Mouse (Mus musculus) pancreas, adult 10 weeks (tissue): ENCODE results near the gene Gm3880. TPM values are rescaled to one million over a fixed set of nuclear protein-coding genes. Genes with fewer than 3 reads are reported as not detected.

Source experiments
- polyA plus RNA-seq: library from polyadenylated mRNA; stranded (reverse); fragments of 350-450 nt; fragmentation: Illumina TruSeq; extraction: RNeasy Lipid Tissue Mini Kit (QIAGEN cat#74804); gene quantifications from one replicate; pipeline ENCODE4 v1.2.3, GENCODE M21; 2015; ENCODE audit warnings: low read depth, low replicate concordance; ENCODE audit not compliant: insufficient read depth

Gm3880 gene
- not detected for polyA plus RNA-seq

GRCm38 (mm10) chrX:102686872-102687271, at the start of gene Gm3880:
Gene Gm3880, minus strand, starts transcription at chrX:102686972.

GRCm38 (mm10) chrX:102707535-102707934, 20.8 kb upstream of the Gm3880 start, which contains the start of the genes Gm9112 and Dmrtc1b:
Gene Gm9112, minus strand, starts transcription at chrX:102707635.
Gene Dmrtc1b, plus strand, starts transcription at chrX:102707865.

GRCm38 (mm10) chrX:102643823-102644572, 42.8 kb downstream of the Gm3880 start, which contains the start of gene Phka1:
Gene Phka1, minus strand, starts transcription at chrX:102644246.

Other genes starting within 250 kb of the Gm3880 start
- 1.6 TPM for gene Hdac8, start 181.6 kb downstream of the Gm3880 start, polyA plus RNA-seq
- 3.0 TPM for gene Phka1, start 42.7 kb downstream of the Gm3880 start, polyA plus RNA-seq
- gene Gm9112, start 20.7 kb upstream of the Gm3880 start, polyA plus RNA-seq = not detected
- gene Dmrtc1b, start 20.9 kb upstream of the Gm3880 start, polyA plus RNA-seq = not detected
- gene Dmrtc1c1, start 116.0 kb upstream of the Gm3880 start, polyA plus RNA-seq = not detected
- gene Dmrtc1c2, start 167.6 kb upstream of the Gm3880 start, polyA plus RNA-seq = not detected
- gene 1700031F05Rik, start 181.0 kb upstream of the Gm3880 start, polyA plus RNA-seq = not detected
- not detected for gene Dmrtc1a, start 221.7 kb upstream of the Gm3880 start, polyA plus RNA-seq
- not detected for gene 1700011M02Rik, start 221.9 kb upstream of the Gm3880 start, polyA plus RNA-seq
- not detected for gene 1700018G05Rik, start 241.4 kb upstream of the Gm3880 start, polyA plus RNA-seq